In genomic region chr8:70408301-70408700, GRCm38 (mm10) we compare ENCODE assay signal across 8 mouse cellular contexts. TPM values are rescaled to one million over a fixed set of nuclear protein-coding genes. Genes with fewer than 3 reads are reported as not detected.
DNase-seq lines count a peak whose midpoint lies in the region; ATAC-seq lines count a peak whose summit lies in the region.

No protein-coding gene starts in this region.

- H3K4me1 ChIP-seq in lung, embryonic 15.5 days, result peaks cover 53% of the 10 kb centered on the region
- peaks cover 54% of the 10 kb centered on the region for H3K4me1 ChIP-seq in limb, embryonic 10.5 days
- H3K4me1 ChIP-seq in stomach, embryonic 14.5 days (ENCODE audit: control insufficient read depth, insufficient read depth, low read length), result peaks cover 47% of the 10 kb centered on the region

- no peak overlapping the region for H3K4me2 ChIP-seq in lung, embryonic 15.5 days
- no peak overlapping the region for H3K4me2 ChIP-seq in stomach, embryonic 14.5 days (replicated peaks; ENCODE audit: low read depth, low read length)

- no peak overlapping the region for H3K4me3 ChIP-seq in lung, embryonic 15.5 days
- H3K4me3 ChIP-seq in limb, embryonic 10.5 days, result no peak overlapping the region
- no peak overlapping the region for H3K4me3 ChIP-seq in stomach, embryonic 14.5 days (ENCODE audit: low read depth, low read length)

- ATAC-seq in lung, embryonic 15.5 days (ENCODE audit: borderline replicate concordance, extremely low read depth, low FRiP score, low TSS enrichment), result peak; percentile 52; the same call in 1 of the 2 replicates
- ATAC-seq in stomach, embryonic 14.5 days (ENCODE audit: insufficient number of reproducible peaks, insufficient read depth, low FRiP score, low read depth), result peak; percentile 73

- H3K27ac ChIP-seq in lung, embryonic 15.5 days, result peak overlapping the region; percentile 84
- 0 out of 2 replicates have a peak overlapping the region, but pooled peaks have one; percentile 32 for H3K27ac ChIP-seq in limb, embryonic 10.5 days
- peak overlapping the region; percentile 78 for H3K27ac ChIP-seq in stomach, embryonic 14.5 days (ENCODE audit: low read length)

- intact Hi-C loops in left cerebral cortex, postnatal 14 days (cut with DNase I), result no loop called here

- WGBS in lung, embryonic 15.5 days, result 41% methylated on average over 6 of the region's 6 CpGs
- WGBS in limb, embryonic 10.5 days, result 70% methylated on average over 6 of the region's 6 CpGs
- 38% methylated on average over 6 of the region's 6 CpGs for WGBS in stomach, embryonic 14.5 days

- peak; percentile 60 for DNase-seq in cerebellum, adult 9-10 months
- DNase-seq in cerebellum, adult 11 months, result no peak
- no peak for DNase-seq in lung, postnatal 4 days
- no peak for DNase-seq in limb, embryonic 10.5 days (ENCODE audit: low spot score)
- no peak for DNase-seq in left cerebral cortex, postnatal 14 days (ENCODE audit: low spot score in 2 of 2)
- no peak for DNase-seq in urinary bladder, postnatal 25 days (ENCODE audit: low spot score)

- H3K36me3 ChIP-seq in lung, embryonic 15.5 days, result no peaks in the 10 kb centered on the region
- H3K36me3 ChIP-seq in limb, embryonic 10.5 days, result peaks cover 27% of the 10 kb centered on the region
- peaks cover 5% of the 10 kb centered on the region; the same call in 1 of the 2 replicates for H3K36me3 ChIP-seq in stomach, embryonic 14.5 days (ENCODE audit: control insufficient read depth, insufficient read depth, low read length)

- no peaks in the 10 kb centered on the region for H3K27me3 ChIP-seq in lung, embryonic 15.5 days
- no peaks in the 10 kb centered on the region for H3K27me3 ChIP-seq in limb, embryonic 10.5 days (ENCODE audit: low read depth, poor library complexity, severe bottlenecking)
- H3K27me3 ChIP-seq in stomach, embryonic 14.5 days (ENCODE audit: control insufficient read depth, insufficient read depth, low read length), result no peaks in the 10 kb centered on the region

- H3K9ac ChIP-seq in lung, embryonic 15.5 days, result no peak overlapping the region
- H3K9ac ChIP-seq in stomach, embryonic 14.5 days (replicated peaks; ENCODE audit: low read depth, low read length), result no peak overlapping the region

- no peaks in the 10 kb centered on the region for H3K9me3 ChIP-seq in lung, embryonic 15.5 days
- no peaks in the 10 kb centered on the region for H3K9me3 ChIP-seq in limb, embryonic 10.5 days (replicated peaks)
- H3K9me3 ChIP-seq in stomach, embryonic 14.5 days (ENCODE audit: control insufficient read depth, low read depth, low read length), result no peaks in the 10 kb centered on the region

RNA-seq across cellular contexts. Expression of gene Crtc1, which starts 31.1 kb away (rescaled TPM):
- 14.2 and 17.6 TPM in 2 replicates for polyA plus RNA-seq in lung, embryonic 15.5 days (2015; fragmentation: Nextera tagmentation; extraction: Ambion mirVana)
- polyA plus RNA-seq in limb, embryonic 10.5 days (2016; fragmentation: Nextera tagmentation; extraction: Ambion mirVana), result 20.1 and 23.2 TPM in 2 replicates
- 21.6 and 23.0 TPM in 2 replicates for polyA plus RNA-seq in stomach, embryonic 14.5 days (2014; fragmentation: Nextera tagmentation; extraction: Ambion mirVana)
- total RNA-seq in left cerebral cortex, postnatal 14 days (2021), result 100 to 1,000 TPM; 109 to 111 TPM

RNA-seq across cellular contexts. Expression of gene Comp, which starts 34.9 kb away (rescaled TPM):
- polyA plus RNA-seq in lung, embryonic 15.5 days (2015; fragmentation: Nextera tagmentation; extraction: Ambion mirVana), result 0.46 and 0.70 TPM in 2 replicates
- polyA plus RNA-seq in limb, embryonic 10.5 days (2016; fragmentation: Nextera tagmentation; extraction: Ambion mirVana), result 0.08 and 0.35 TPM in 2 replicates
- polyA plus RNA-seq in stomach, embryonic 14.5 days (2014; fragmentation: Nextera tagmentation; extraction: Ambion mirVana), result 0.38 TPM in 1 of 2 replicates, not detected in the other
- total RNA-seq in left cerebral cortex, postnatal 14 days (2021), result under 1 TPM; 0.51 to 0.72 TPM

RNA-seq across cellular contexts. Expression of gene Upf1, which starts 55.2 kb away (rescaled TPM):
- polyA plus RNA-seq in lung, embryonic 15.5 days (2015; fragmentation: Nextera tagmentation; extraction: Ambion mirVana), result 17.3 and 19.6 TPM in 2 replicates
- polyA plus RNA-seq in limb, embryonic 10.5 days (2016; fragmentation: Nextera tagmentation; extraction: Ambion mirVana), result 25.6 and 26.7 TPM in 2 replicates
- polyA plus RNA-seq in stomach, embryonic 14.5 days (2014; fragmentation: Nextera tagmentation; extraction: Ambion mirVana), result 17.0 and 17.1 TPM in 2 replicates
- 10 to 100 TPM; 49.8 to 53.4 TPM for total RNA-seq in left cerebral cortex, postnatal 14 days (2021)

Comparison
In these comparisons a context has a peak if more than half of its experiments do, and no peak if none do; other contexts are left out.
1. H3K27ac ChIP-seq: peak in every context shown above with its lines; median percentile 84 in lung, embryonic 15.5 days; 78 in stomach, embryonic 14.5 days; 32 in limb, embryonic 10.5 days.